Mouse (Mus musculus): ENCODE measurements at regions not wholly inside any gene's neighbourhood (a gene's known extent, or its start where the extent isn't known, plus 50 kb on each side); places are given as distances from the start of the nearest gene placed in this dataset.

GRCm38 (mm10) chr3:62047704-62048506, 290.2 kb upstream of the Arhgef26 start:
- TF ChIP-seq CTCF (IDR thresholded peaks at IDR 0.05), result no peak
- in situ Hi-C loops (cut with MboI; ENCODE audit: low pct_unique_long_range_greater_than_20kb), result no loop called here
- DNase-seq (ENCODE audit: low read depth, low spot score) (no peak), ATAC-seq (no peak)
- CTCF ChIA-PET, result interaction anchor here (1.6 kb wide), 1 partner anchor 14 kb away, joined by 4 read pairs; no protein-coding TSS in a partner anchor
- POLR2A ChIA-PET, result no interaction called here
- H3K27me3 ChIP-seq, result no peaks in the 10 kb centered on the region

GRCm38 (mm10) chr3:62054237-62054636, 283.9 kb upstream of the Arhgef26 start:
- ChIA-PET POLR2A (no interaction called here), CTCF (no interaction called here)
- DNase-seq (ENCODE audit: low read depth, low spot score), result no peak
- H3K27me3 ChIP-seq, result no peaks in the 10 kb centered on the region
- in situ Hi-C loops (cut with MboI; ENCODE audit: low pct_unique_long_range_greater_than_20kb), result no loop called here
- TF ChIP-seq CTCF (IDR thresholded peaks at IDR 0.05), result no peak
- ATAC-seq, result no peak

GRCm38 (mm10) chr3:62078511-62078910, 259.6 kb upstream of the Arhgef26 start:
- no peak for TF ChIP-seq CTCF (IDR thresholded peaks at IDR 0.05)
- DNase-seq (ENCODE audit: low read depth, low spot score), result no peak
- POLR2A ChIA-PET, result no interaction called here
- CTCF ChIA-PET, result interaction anchor here (1.6 kb wide), 1 partner anchor 8 kb away, joined by 4 read pairs; no protein-coding TSS in a partner anchor
- in situ Hi-C loops (cut with MboI; ENCODE audit: low pct_unique_long_range_greater_than_20kb), result no loop called here
- no peak for ATAC-seq
- H3K27me3 ChIP-seq, result no peaks in the 10 kb centered on the region

- no peak for TF ChIP-seq CTCF (IDR thresholded peaks at IDR 0.05)
- no peaks in the 10 kb centered on the region for H3K27me3 ChIP-seq
- POLR2A ChIA-PET, result no interaction called here
- in situ Hi-C loops (cut with MboI; ENCODE audit: low pct_unique_long_range_greater_than_20kb), result no loop called here
- CTCF ChIA-PET, result interaction anchor here (1.6 kb wide), 2 partner anchors 13 to 14 kb away, joined by 3 to 4 read pairs; no protein-coding TSS in a partner anchor
- DNase-seq (ENCODE audit: low read depth, low spot score) (no peak), ATAC-seq (no peak)
These were observed 252.6 kb upstream of the Arhgef26 start for GRCm38 (mm10) chr3:62085544-62085943.

GRCm38 (mm10) chr3:62087215-62087614, 250.9 kb upstream of the Arhgef26 start:
- in situ Hi-C loops (cut with MboI; ENCODE audit: low pct_unique_long_range_greater_than_20kb), result no loop called here
- no peak for ATAC-seq
- no peaks in the 10 kb centered on the region for H3K27me3 ChIP-seq
- POLR2A ChIA-PET, result no interaction called here
- CTCF ChIA-PET, result interaction anchor here (1.5 to 1.6 kb wide), 2 partner anchors 9 to 14 kb away, joined by 3 to 4 read pairs; no protein-coding TSS in a partner anchor
- no peak for TF ChIP-seq CTCF (IDR thresholded peaks at IDR 0.05)
- DNase-seq (ENCODE audit: low read depth, low spot score), result no peak

GRCm38 (mm10) chr3:62103101-62103500, 235.0 kb upstream of the Arhgef26 start:
- ATAC-seq (no peak), DNase-seq (ENCODE audit: low read depth, low spot score) (no peak)
- H3K27me3 ChIP-seq, result no peaks in the 10 kb centered on the region
- no peak for TF ChIP-seq CTCF (IDR thresholded peaks at IDR 0.05)
- POLR2A ChIA-PET, result no interaction called here
- in situ Hi-C loops (cut with MboI; ENCODE audit: low pct_unique_long_range_greater_than_20kb), result no loop called here
- CTCF ChIA-PET, result no interaction called here

- ATAC-seq, result no peak
- H3K27me3 ChIP-seq, result no peaks in the 10 kb centered on the region
- CTCF ChIA-PET, result no interaction called here
- no peak for TF ChIP-seq CTCF (IDR thresholded peaks at IDR 0.05)
- in situ Hi-C loops (cut with MboI; ENCODE audit: low pct_unique_long_range_greater_than_20kb), result no loop called here
- POLR2A ChIA-PET, result no interaction called here
- DNase-seq (ENCODE audit: low read depth, low spot score), result no peak
These were observed 234.3 kb upstream of the Arhgef26 start for GRCm38 (mm10) chr3:62103872-62104271.

DNA sequence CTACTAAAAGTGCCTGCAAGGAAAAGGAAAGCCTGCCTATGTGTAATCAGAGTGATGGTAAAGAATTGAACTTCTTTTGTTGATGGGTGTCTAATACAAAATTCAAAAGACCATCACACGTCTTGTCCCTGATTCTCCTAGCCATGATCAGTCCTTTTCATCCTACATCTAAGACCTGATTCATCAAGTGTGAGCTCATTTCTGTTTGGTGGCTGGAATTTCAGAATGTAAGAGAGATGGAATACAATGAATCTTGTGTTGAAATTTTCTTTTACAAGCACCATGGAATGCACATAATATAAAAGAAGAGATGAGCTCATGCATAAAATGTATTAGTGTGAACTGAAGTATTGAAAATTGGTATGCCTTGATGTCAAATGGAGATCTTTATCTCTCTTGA, 233.6 kb upstream of the Arhgef26 start:
- in situ Hi-C loops (cut with MboI; ENCODE audit: low pct_unique_long_range_greater_than_20kb), result no loop called here
- ChIA-PET POLR2A (no interaction called here), CTCF (no interaction called here)
- ATAC-seq, result no peak
- TF ChIP-seq CTCF (IDR thresholded peaks at IDR 0.05), result no peak
- no peak for DNase-seq (ENCODE audit: low read depth, low spot score)
- H3K27me3 ChIP-seq, result no peaks in the 10 kb centered on the region

DNA sequence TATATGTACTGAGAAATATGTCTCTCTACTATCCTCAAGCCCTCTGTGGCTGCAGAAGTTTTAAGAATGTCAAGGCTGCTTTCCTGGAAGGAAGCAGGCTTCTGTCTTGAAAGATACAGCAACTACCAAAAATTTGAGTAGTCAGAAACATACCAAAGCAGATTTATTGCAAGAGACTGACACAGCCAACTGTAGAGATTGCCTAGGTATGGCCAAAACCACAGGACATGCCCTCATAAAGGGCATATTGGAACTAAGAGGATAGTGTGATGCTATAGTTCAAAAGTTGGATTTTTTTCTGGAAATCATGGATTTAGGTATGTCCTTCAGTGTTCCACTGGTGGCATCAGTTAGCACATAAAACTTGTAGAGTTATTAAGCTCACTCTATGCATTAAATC, 230.8 kb upstream of the Arhgef26 start:
- ChIA-PET CTCF (no interaction called here), POLR2A (no interaction called here)
- no peak for ATAC-seq
- TF ChIP-seq CTCF (IDR thresholded peaks at IDR 0.05), result no peak
- in situ Hi-C loops (cut with MboI; ENCODE audit: low pct_unique_long_range_greater_than_20kb), result no loop called here
- no peak for DNase-seq (ENCODE audit: low read depth, low spot score)
- no peaks in the 10 kb centered on the region for H3K27me3 ChIP-seq
